Mouse (Mus musculus): ENCODE data around the gene Prkcq.

GRCm38 (mm10) chr2:11149091-11149490 lies 22.8 kb upstream of the Prkcq start:
- TF ChIP-seq CTCF (IDR thresholded peaks at IDR 0.05; ENCODE audit: borderline replicate concordance, control insufficient read depth, extremely low read depth, insufficient read depth, low read length, poor library complexity): no peak
- no peak for TF ChIP-seq POLR2A (IDR thresholded peaks at IDR 0.05; ENCODE audit: control insufficient read depth, extremely low read depth, insufficient read depth, low read length, poor library complexity)

All from thymus, adult 2 months (tissue).